Mouse (Mus musculus) cerebellum, adult 2 months (tissue): ENCODE results near the gene Erp29.

Source experiments
- CTCF ChIP-seq: fragments of 200-500 bp; IDR thresholded peaks from 2 replicates; pipeline ENCODE4 v1.5.1; 2011; ENCODE audit warnings: low read depth, mild to moderate bottlenecking, control low read depth, low read length, moderate library complexity, borderline replicate concordance; ENCODE audit not compliant: insufficient read depth
- POLR2A ChIP-seq: fragments of 200-500 bp; IDR thresholded peaks from 2 replicates; pipeline ENCODE4 v1.6.1; 2011; ENCODE audit warnings: low read length, control low read depth, borderline replicate concordance; ENCODE audit not compliant: insufficient read depth

DNA sequence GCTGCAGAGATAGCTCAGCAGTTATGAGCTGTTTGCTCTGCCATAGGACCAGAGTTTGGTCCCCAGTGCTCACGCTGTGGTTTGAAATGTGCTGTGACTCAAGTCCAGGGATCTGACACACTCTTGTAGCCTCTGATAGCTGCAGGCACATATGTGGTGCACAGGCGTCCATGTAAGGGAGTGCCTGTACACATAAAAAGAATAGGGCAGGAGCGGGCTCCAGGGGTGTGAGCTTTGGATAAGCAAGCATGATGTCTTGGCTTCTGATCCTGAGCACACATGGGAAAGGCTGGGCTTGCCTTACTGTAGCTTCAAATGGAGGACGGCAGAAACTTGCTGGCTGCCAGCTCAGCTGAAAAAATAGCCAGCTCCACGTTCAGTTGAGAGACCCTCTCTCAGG lies 56.7 kb downstream of the Erp29 start:
- no peak for TF ChIP-seq POLR2A
- no peak for TF ChIP-seq CTCF
